Mouse (Mus musculus) cerebellum, adult 9-10 months (tissue): ENCODE measurements around the gene Olfr770.
"Not testable (repeated sequence)": the region's sequence is repeated elsewhere in the genome, so short reads cannot be mapped to it uniquely, and the experiment has no call there.

Experiments used
- DNase-seq: peaks from one replicate; pipeline ENCODE4 v3.0.0; 2022

Olfr770 gene

DNA sequence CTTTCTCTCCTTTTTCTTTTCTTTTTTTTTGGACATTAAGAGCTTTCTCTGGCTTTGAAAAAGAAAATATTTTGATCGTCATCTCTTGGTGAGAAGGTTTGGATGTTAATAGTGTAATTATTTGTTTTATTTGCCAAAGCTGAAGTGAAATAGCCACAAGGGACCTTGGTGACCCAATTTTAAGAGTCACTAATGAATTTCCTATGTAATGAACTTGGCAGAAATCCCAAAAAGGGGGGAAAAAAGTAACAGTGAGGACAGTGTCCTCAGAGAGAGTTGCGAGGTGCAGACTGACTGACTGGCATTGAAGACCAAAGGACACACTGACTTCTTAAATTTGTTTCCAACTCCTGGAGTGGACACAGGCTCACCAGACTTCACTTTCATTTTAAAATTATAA lies at the start of gene Olfr770:
Olfr770 (minus strand) TSS at position 101 of the 400 bp plus-strand sequence.
- DNase-seq = peak; percentile 4

GRCm38 (mm10) chr10:129187319-129187718 lies 48.5 kb upstream of the Olfr770 start, which contains the start of gene Olfr773:
Gene Olfr773 (minus strand): TSS chr10:129187419.
- not testable (repeated sequence) for DNase-seq

DNA sequence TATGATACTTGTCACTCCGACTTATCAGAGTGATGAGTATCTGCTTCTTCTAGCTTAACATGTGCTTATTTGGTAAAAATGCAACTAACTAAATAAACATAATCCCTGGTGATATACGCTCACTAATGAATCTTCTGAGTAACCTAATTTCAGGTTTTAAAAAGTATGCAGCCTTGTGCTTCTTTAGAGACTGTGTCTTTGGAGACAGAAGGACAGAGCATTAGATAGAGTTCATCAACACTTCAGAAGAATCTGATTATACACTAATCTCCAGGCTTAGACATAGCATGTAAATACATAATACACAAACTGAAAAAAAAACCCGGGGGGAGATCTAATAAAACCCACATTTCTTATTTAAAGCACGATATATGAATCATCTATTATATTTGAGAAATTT lies 39.0 kb upstream of the Olfr770 start, which contains the start of gene Olfr772:
Olfr772 (minus strand) TSS at position 101 of the 400 bp plus-strand sequence.
- not testable (repeated sequence) for DNase-seq

DNA sequence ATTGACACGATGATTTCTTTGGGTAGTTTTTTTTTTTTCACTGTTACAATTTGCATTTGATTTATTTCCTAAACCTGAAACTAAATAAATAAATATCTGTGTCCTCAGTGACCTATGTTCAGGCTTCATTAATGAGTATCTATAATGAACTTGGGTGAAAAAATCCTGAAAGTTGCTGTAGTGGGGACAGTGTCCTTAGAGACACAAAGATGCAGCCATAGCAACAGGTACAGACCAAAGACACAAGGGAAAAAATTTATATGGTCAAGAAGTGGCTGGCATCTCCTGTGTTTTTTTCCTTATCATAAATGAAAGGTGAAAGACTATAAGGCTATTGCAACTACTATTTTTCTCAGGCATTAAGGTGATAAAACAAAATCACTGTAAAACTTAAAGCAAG lies 25.9 kb upstream of the Olfr770 start, which contains the start of gene Olfr771:
Olfr771 (minus strand) TSS at position 101 of the 400 bp plus-strand sequence.
- no peak for DNase-seq

- DNase-seq = no peak
Measured at GRCm38 (mm10) chr10:129117761-129118160, 21.0 kb downstream of the Olfr770 start, which contains the start of gene Olfr769. Gene Olfr769 (minus strand): TSS chr10:129117861.

DNA sequence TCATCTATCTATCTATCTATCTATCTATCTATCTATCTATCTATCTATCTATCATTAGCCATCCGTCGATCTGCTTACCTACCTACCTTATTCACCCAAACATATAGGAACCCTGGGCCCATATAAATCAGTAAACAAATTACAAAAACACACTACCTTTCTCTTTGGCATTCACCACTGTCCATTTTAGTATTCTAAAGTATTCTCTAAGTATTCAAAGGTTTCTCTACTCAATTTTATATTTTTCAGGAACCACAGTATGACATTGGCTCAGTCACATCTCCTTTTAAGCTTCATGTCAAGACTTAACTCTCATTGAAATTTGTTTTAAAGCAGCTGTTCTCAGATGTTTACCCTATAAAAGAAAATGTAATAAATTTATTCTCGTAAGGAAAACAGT lies 23.7 kb downstream of the Olfr770 start:
- no peak for DNase-seq

- no peak for DNase-seq
Measured at GRCm38 (mm10) chr10:129101231-129101630, 37.6 kb downstream of the Olfr770 start.

- no peak for DNase-seq
Measured at GRCm38 (mm10) chr10:129099275-129099674, 39.5 kb downstream of the Olfr770 start, which contains the start of gene Olfr768. Gene Olfr768 (minus strand): TSS chr10:129099375.

DNA sequence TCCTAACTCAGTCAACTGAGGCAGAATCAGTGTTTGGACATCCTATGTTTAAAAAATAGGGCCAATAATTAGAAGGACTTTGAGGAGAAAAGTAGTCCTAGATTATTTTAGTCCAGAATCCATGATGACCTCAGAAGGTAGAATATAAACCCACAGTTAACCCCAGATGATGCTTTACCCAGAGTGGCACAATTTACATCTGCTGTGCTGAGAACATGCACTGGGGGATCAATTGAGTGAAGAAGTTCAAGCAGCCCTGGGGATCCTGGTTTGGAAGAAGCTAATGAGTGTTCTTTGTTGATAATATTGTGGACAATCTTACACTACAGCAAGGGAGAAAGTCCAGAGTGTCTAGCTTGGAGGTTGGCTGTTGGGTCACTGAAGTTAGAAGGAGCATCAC lies 56.0 kb downstream of the Olfr770 start, which contains the start of gene Olfr767:
Olfr767 (minus strand) TSS at position 101 of the 400 bp plus-strand sequence.
- DNase-seq = not testable (repeated sequence)
